Mouse (Mus musculus): ENCODE measurements around the gene Scgb1a1. TPM values are rescaled to one million over a fixed set of nuclear protein-coding genes. Genes with fewer than 3 reads are reported as not detected.

The Scgb1a1 gene
- polyA plus RNA-seq, 1 experiment from 2014 or later, result not detected

- H3K9me3 ChIP-seq (ENCODE audit: control insufficient read depth, low read length), result peaks cover 5% of the 10 kb centered on the region
- no peak overlapping the region for H3K4me3 ChIP-seq (ENCODE audit: low read depth, low read length)
- peaks cover 32% of the 10 kb centered on the region for H3K4me1 ChIP-seq (replicated peaks; ENCODE audit: control insufficient read depth, insufficient read depth, low read length)
- 71% methylated on average over 7 of the region's 7 CpGs for WGBS
- no peaks in the 10 kb centered on the region for H3K36me3 ChIP-seq (ENCODE audit: control insufficient read depth, insufficient read depth, low read length)
- H3K27me3 ChIP-seq (replicated peaks; ENCODE audit: control insufficient read depth, insufficient read depth, low read length), result no peaks in the 10 kb centered on the region
- H3K9ac ChIP-seq (ENCODE audit: low read depth, low read length), result no peak overlapping the region
- ATAC-seq (replicated peaks; ENCODE audit: low FRiP score), result no peak
- no peak overlapping the region for H3K27ac ChIP-seq (ENCODE audit: low read depth, low read length)
- DNase-seq (ENCODE audit: low spot score), result no peak
- H3K4me2 ChIP-seq, result no peak overlapping the region
Observed at GRCm38 (mm10) chr19:9047207-9047945, 40.4 kb downstream of the Scgb1a1 start.

GRCm38 (mm10) chr19:9044291-9044690 lies 43.5 kb downstream of the Scgb1a1 start:
- WGBS, result 49% methylated on average over 4 of the region's 4 CpGs
- H3K36me3 ChIP-seq (ENCODE audit: control insufficient read depth, insufficient read depth, low read length), result no peaks in the 10 kb centered on the region
- no peak overlapping the region for H3K9ac ChIP-seq (ENCODE audit: low read depth, low read length)
- no peak overlapping the region for H3K27ac ChIP-seq (ENCODE audit: low read depth, low read length)
- no peak for DNase-seq (ENCODE audit: low spot score)
- no peaks in the 10 kb centered on the region for H3K27me3 ChIP-seq (replicated peaks; ENCODE audit: control insufficient read depth, insufficient read depth, low read length)
- H3K4me2 ChIP-seq, result peak overlapping the region; percentile 25; the same call in 1 of the 2 replicates
- H3K4me1 ChIP-seq (replicated peaks; ENCODE audit: control insufficient read depth, insufficient read depth, low read length), result peaks cover 23% of the 10 kb centered on the region
- H3K4me3 ChIP-seq (ENCODE audit: low read depth, low read length), result no peak overlapping the region
- H3K9me3 ChIP-seq (ENCODE audit: control insufficient read depth, low read length), result peaks cover 3% of the 10 kb centered on the region
- ATAC-seq (replicated peaks; ENCODE audit: low FRiP score), result peak; percentile 82

DNA sequence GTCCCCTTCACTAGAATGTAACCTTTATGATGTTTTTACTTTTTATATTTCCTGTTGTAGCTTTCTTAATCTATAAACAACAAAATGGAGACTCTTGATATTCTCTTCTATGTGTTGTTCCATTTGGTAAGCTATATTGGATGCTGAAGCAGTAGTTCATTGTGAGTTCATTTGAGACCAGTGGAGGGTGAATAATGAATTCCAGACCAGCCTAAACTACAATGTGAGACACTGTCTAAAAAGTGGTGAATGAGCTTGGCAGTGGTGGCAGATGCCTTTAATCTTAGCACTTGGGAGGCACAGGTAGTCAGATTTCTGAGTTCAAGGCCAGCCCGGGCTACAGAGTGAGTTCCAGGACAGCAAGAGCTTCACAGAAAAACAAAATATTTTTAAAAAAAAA lies 44.6 kb downstream of the Scgb1a1 start:
- no peak overlapping the region for H3K27ac ChIP-seq (ENCODE audit: low read depth, low read length)
- WGBS, result 84% methylated on average over 1 of the region's 1 CpGs

DNA sequence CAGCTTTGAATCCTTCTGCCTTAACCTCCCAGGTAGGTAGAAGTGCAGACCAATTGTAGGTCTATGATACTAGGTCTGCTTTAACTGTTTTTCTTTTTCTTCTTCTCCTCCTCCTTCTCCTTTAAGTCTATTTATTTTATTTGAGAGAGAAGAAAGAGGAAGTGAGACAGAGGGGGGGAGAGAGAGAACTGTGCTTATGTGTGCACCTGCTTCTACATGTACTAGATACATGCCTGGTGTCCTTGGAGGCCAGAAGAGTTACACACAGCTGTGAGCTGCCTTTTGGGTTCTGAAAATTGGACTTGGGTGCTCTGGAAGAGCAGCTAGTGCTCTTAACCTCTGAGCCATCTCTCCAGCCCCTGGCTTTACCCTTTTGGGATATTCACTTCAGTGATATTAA lies 46.7 kb downstream of the Scgb1a1 start:
- no peak overlapping the region for H3K4me2 ChIP-seq
- no peaks in the 10 kb centered on the region for H3K27me3 ChIP-seq (replicated peaks; ENCODE audit: control insufficient read depth, insufficient read depth, low read length)
- DNase-seq (ENCODE audit: low spot score) (no peak), ATAC-seq (replicated peaks; ENCODE audit: low FRiP score) (no peak)
- H3K4me1 ChIP-seq (replicated peaks; ENCODE audit: control insufficient read depth, insufficient read depth, low read length), result peaks cover 17% of the 10 kb centered on the region
- H3K9me3 ChIP-seq (ENCODE audit: control insufficient read depth, low read length), result no peaks in the 10 kb centered on the region
- no peak overlapping the region for H3K9ac ChIP-seq (ENCODE audit: low read depth, low read length)
- no peak overlapping the region for H3K27ac ChIP-seq (ENCODE audit: low read depth, low read length)
- no peak overlapping the region for H3K4me3 ChIP-seq (ENCODE audit: low read depth, low read length)
- no peaks in the 10 kb centered on the region for H3K36me3 ChIP-seq (ENCODE audit: control insufficient read depth, insufficient read depth, low read length)

More for the DNA sequence above, 44.6 kb downstream of the Scgb1a1 start:
- Histone ChIP-seq H3K4me1 (replicated peaks; ENCODE audit: control insufficient read depth, insufficient read depth, low read length) (peaks cover 23% of the 10 kb centered on the region), H3K9ac (ENCODE audit: low read depth, low read length) (no peak overlapping the region), H3K36me3 (ENCODE audit: control insufficient read depth, insufficient read depth, low read length) (no peaks in the 10 kb centered on the region), H3K9me3 (ENCODE audit: control insufficient read depth, low read length) (no peaks in the 10 kb centered on the region), H3K27me3 (replicated peaks; ENCODE audit: control insufficient read depth, insufficient read depth, low read length) (no peaks in the 10 kb centered on the region), H3K4me2 (no peak overlapping the region), H3K4me3 (ENCODE audit: low read depth, low read length) (no peak overlapping the region)
- no peak for DNase-seq (ENCODE audit: low spot score)
- ATAC-seq (replicated peaks; ENCODE audit: low FRiP score), result no peak

- H3K36me3 ChIP-seq (ENCODE audit: control insufficient read depth, insufficient read depth, low read length), result no peaks in the 10 kb centered on the region
- no peak overlapping the region for H3K4me3 ChIP-seq (ENCODE audit: low read depth, low read length)
- 83% methylated on average over 6 of the region's 6 CpGs for WGBS
- peaks cover 17% of the 10 kb centered on the region for H3K4me1 ChIP-seq (replicated peaks; ENCODE audit: control insufficient read depth, insufficient read depth, low read length)
- no peak overlapping the region for H3K27ac ChIP-seq (ENCODE audit: low read depth, low read length)
- no peak overlapping the region for H3K4me2 ChIP-seq
- no peaks in the 10 kb centered on the region for H3K9me3 ChIP-seq (ENCODE audit: control insufficient read depth, low read length)
- no peak overlapping the region for H3K9ac ChIP-seq (ENCODE audit: low read depth, low read length)
- DNase-seq (ENCODE audit: low spot score) (no peak), ATAC-seq (replicated peaks; ENCODE audit: low FRiP score) (no peak)
- no peaks in the 10 kb centered on the region for H3K27me3 ChIP-seq (replicated peaks; ENCODE audit: control insufficient read depth, insufficient read depth, low read length)
Observed at GRCm38 (mm10) chr19:9040649-9041048, 47.1 kb downstream of the Scgb1a1 start.

DNA sequence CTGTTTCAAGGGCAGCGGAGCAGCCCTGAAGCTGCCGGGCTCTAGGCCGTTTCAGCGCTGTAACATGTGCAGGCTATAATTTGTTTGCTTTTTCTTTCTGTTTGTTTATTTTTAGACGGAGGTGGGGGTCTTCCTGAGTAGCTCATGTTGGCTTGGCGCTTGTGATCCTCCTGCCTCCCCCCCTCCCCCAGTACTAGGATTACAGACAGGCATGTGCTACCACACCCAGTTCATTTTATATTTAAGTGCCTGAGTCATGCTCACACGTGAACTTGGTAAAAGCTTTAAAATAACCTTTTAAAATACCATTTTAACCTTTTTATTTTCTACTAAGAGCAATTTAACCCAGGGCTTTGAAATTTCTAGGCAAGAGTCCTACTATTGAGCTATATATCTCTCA lies 47.8 kb downstream of the Scgb1a1 start:
- ATAC-seq (replicated peaks; ENCODE audit: low FRiP score) (no peak), DNase-seq (ENCODE audit: low spot score) (no peak)
- H3K4me1 ChIP-seq (replicated peaks; ENCODE audit: control insufficient read depth, insufficient read depth, low read length), result peaks cover 17% of the 10 kb centered on the region
- 54% methylated on average over 7 of the region's 7 CpGs for WGBS
- no peak overlapping the region for H3K27ac ChIP-seq (ENCODE audit: low read depth, low read length)
- no peak overlapping the region for H3K4me3 ChIP-seq (ENCODE audit: low read depth, low read length)
- H3K36me3 ChIP-seq (ENCODE audit: control insufficient read depth, insufficient read depth, low read length), result no peaks in the 10 kb centered on the region
- H3K9ac ChIP-seq (ENCODE audit: low read depth, low read length), result no peak overlapping the region
- no peaks in the 10 kb centered on the region for H3K9me3 ChIP-seq (ENCODE audit: control insufficient read depth, low read length)
- H3K4me2 ChIP-seq, result no peak overlapping the region
- no peaks in the 10 kb centered on the region for H3K27me3 ChIP-seq (replicated peaks; ENCODE audit: control insufficient read depth, insufficient read depth, low read length)

DNA sequence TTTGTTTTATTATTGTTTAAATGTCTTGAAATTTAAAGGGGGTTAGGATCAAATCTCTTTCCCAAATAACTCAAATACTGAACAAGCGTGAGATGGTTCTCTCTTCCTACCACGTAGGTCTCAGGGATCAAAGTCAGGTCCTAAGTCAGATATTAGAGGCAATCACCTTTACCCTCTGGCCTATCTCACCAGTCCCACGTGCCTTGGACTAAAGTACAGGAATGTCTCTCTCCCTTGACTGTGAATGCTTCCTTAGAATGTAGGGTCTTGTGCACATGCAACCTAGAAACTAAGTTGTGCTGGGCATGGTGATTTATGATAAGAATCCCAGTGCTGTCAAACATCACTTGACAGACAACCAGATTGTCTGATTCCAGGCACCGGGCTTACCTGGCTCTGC lies 48.5 kb downstream of the Scgb1a1 start:
- 61% methylated on average over 4 of the region's 4 CpGs for WGBS
- no peak overlapping the region for H3K4me3 ChIP-seq (ENCODE audit: low read depth, low read length)
- H3K36me3 ChIP-seq (ENCODE audit: control insufficient read depth, insufficient read depth, low read length), result no peaks in the 10 kb centered on the region
- no peaks in the 10 kb centered on the region for H3K27me3 ChIP-seq (replicated peaks; ENCODE audit: control insufficient read depth, insufficient read depth, low read length)
- ATAC-seq (replicated peaks; ENCODE audit: low FRiP score) (no peak), DNase-seq (ENCODE audit: low spot score) (no peak)
- peaks cover 10% of the 10 kb centered on the region; the same call in 1 of the 2 replicates for H3K4me1 ChIP-seq (replicated peaks; ENCODE audit: control insufficient read depth, insufficient read depth, low read length)
- H3K27ac ChIP-seq (ENCODE audit: low read depth, low read length), result no peak overlapping the region
- no peak overlapping the region for H3K4me2 ChIP-seq
- no peaks in the 10 kb centered on the region for H3K9me3 ChIP-seq (ENCODE audit: control insufficient read depth, low read length)
- no peak overlapping the region for H3K9ac ChIP-seq (ENCODE audit: low read depth, low read length)

DNA sequence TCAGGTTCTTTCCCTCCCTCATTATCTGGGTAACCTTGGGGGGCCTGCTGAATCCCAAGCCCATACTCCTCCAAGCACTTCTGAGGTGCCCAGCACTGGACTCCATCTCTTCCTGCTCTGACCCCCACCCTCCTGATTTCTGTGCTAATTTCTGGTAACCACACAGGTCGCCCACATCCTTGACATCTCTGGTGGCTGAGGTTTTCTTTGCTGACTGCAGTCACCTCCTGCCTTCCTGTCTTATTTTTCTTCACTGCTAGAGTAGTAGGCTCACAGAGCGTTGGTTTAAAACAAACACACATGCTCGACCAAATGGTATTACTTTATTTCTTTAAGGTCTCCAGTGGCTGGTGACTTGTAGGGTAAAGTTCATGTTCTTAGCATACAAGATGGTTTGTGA lies 49.6 kb downstream of the Scgb1a1 start:
- H3K36me3 ChIP-seq (ENCODE audit: control insufficient read depth, insufficient read depth, low read length), result no peaks in the 10 kb centered on the region
- no peak overlapping the region for H3K4me3 ChIP-seq (ENCODE audit: low read depth, low read length)
- no peak for DNase-seq (ENCODE audit: low spot score)
- no peak overlapping the region for H3K27ac ChIP-seq (ENCODE audit: low read depth, low read length)
- H3K4me2 ChIP-seq, result no peak overlapping the region
- WGBS, result 50% methylated on average over 3 of the region's 3 CpGs
- no peaks in the 10 kb centered on the region for H3K9me3 ChIP-seq (ENCODE audit: control insufficient read depth, low read length)
- ATAC-seq (replicated peaks; ENCODE audit: low FRiP score), result no peak
- peaks cover 18% of the 10 kb centered on the region for H3K4me1 ChIP-seq (replicated peaks; ENCODE audit: control insufficient read depth, insufficient read depth, low read length)
- no peaks in the 10 kb centered on the region for H3K27me3 ChIP-seq (replicated peaks; ENCODE audit: control insufficient read depth, insufficient read depth, low read length)
- no peak overlapping the region for H3K9ac ChIP-seq (ENCODE audit: low read depth, low read length)

- no peaks in the 10 kb centered on the region for H3K27me3 ChIP-seq (replicated peaks; ENCODE audit: control insufficient read depth, insufficient read depth, low read length)
- H3K9ac ChIP-seq (ENCODE audit: low read depth, low read length), result no peak overlapping the region
- H3K4me3 ChIP-seq (ENCODE audit: low read depth, low read length), result no peak overlapping the region
- ATAC-seq (replicated peaks; ENCODE audit: low FRiP score) (no peak), DNase-seq (ENCODE audit: low spot score) (no peak)
- no peaks in the 10 kb centered on the region for H3K36me3 ChIP-seq (ENCODE audit: control insufficient read depth, insufficient read depth, low read length)
- 73% methylated on average over 3 of the region's 3 CpGs for WGBS
- no peak overlapping the region for H3K27ac ChIP-seq (ENCODE audit: low read depth, low read length)
- H3K4me2 ChIP-seq, result no peak overlapping the region
- H3K9me3 ChIP-seq (ENCODE audit: control insufficient read depth, low read length), result no peaks in the 10 kb centered on the region
- H3K4me1 ChIP-seq (replicated peaks; ENCODE audit: control insufficient read depth, insufficient read depth, low read length), result peaks cover 25% of the 10 kb centered on the region
Observed at GRCm38 (mm10) chr19:9035101-9035500, 52.7 kb downstream of the Scgb1a1 start.

All from liver, embryonic 11.5 days (tissue).